ENCODE assay signal across 36 mouse cellular contexts in genomic region chr11:46021850-46022249, GRCm38 (mm10). TPM values are rescaled to one million over a fixed set of nuclear protein-coding genes. Genes with fewer than 3 reads are reported as not detected.
"Had no signal": no experiment of that assay in that cellular context is flagged by ENCODE, and none has a peak within 500 bp of the region (broad histone marks: within the 10 kb centered on the region; RNA-seq: fewer than 3 reads in every experiment).

No protein-coding gene starts in this region.

- H3K27me3 ChIP-seq: limb, embryonic 12.5 days; limb, embryonic 13.5 days; limb, embryonic 15.5 days; liver, embryonic 12.5 days; liver, embryonic 13.5 days; liver, embryonic 15.5 days; lung, embryonic 15.5 days; midbrain, embryonic 12.5 days; midbrain, embryonic 13.5 days; midbrain, embryonic 15.5 days had no signal

- H3K9ac ChIP-seq: limb, embryonic 12.5 days; limb, embryonic 13.5 days; limb, embryonic 15.5 days; liver, embryonic 12.5 days; liver, embryonic 13.5 days; liver, embryonic 14.5 days; liver, embryonic 15.5 days; liver, postnatal 0 days; lung, embryonic 14.5 days; lung, embryonic 15.5 days; midbrain, embryonic 12.5 days; midbrain, embryonic 13.5 days; midbrain, embryonic 15.5 days had no signal

- H3K27ac ChIP-seq: left cerebral cortex, adult 2 months; limb, embryonic 10.5 days; limb, embryonic 12.5 days; limb, embryonic 13.5 days; limb, embryonic 15.5 days; liver, embryonic 12.5 days; liver, embryonic 13.5 days; liver, embryonic 14.5 days; liver, embryonic 15.5 days; lung, embryonic 15.5 days; macrophage; midbrain, embryonic 10.5 days; midbrain, embryonic 12.5 days; midbrain, embryonic 13.5 days; midbrain, embryonic 15.5 days had no signal

- H3K36me3 ChIP-seq: limb, embryonic 10.5 days; limb, embryonic 12.5 days; limb, embryonic 13.5 days; limb, embryonic 15.5 days; liver, embryonic 12.5 days; liver, embryonic 13.5 days; liver, embryonic 15.5 days; lung, embryonic 15.5 days; midbrain, embryonic 10.5 days; midbrain, embryonic 12.5 days; midbrain, embryonic 13.5 days; midbrain, embryonic 15.5 days had no signal

- ATAC-seq: liver, embryonic 12.5 days; liver, postnatal 0 days; lung, postnatal 0 days; midbrain, embryonic 13.5 days; midbrain, embryonic 15.5 days; midbrain, embryonic 16.5 days had no signal

- H3K4me2 ChIP-seq: limb, embryonic 12.5 days; limb, embryonic 13.5 days; limb, embryonic 15.5 days; liver, embryonic 11.5 days; liver, embryonic 12.5 days; liver, embryonic 13.5 days; liver, embryonic 15.5 days; lung, embryonic 14.5 days; lung, embryonic 15.5 days; midbrain, embryonic 11.5 days; midbrain, embryonic 12.5 days; midbrain, embryonic 13.5 days; midbrain, embryonic 15.5 days had no signal

- DNase-seq: left cerebral cortex, postnatal 4 days; liver; liver, embryonic 13.5 days; liver, postnatal 0 days; lung, adult 18-20 months; lung, adult 2 months; lung, embryonic 14.5 days; lung, postnatal 10 days; lung, postnatal 14 days; lung, postnatal 36 days; lung, postnatal 4 days; midbrain, embryonic 14.5 days had no signal

- H3K4me3 ChIP-seq: left cerebral cortex, adult 2 months; limb, embryonic 10.5 days; limb, embryonic 12.5 days; limb, embryonic 13.5 days; limb, embryonic 15.5 days; liver, embryonic 12.5 days; liver, embryonic 13.5 days; liver, embryonic 15.5 days; lung, embryonic 15.5 days; megakaryocyte, embryonic 14.5 days; midbrain, embryonic 10.5 days; midbrain, embryonic 12.5 days; midbrain, embryonic 13.5 days; midbrain, embryonic 15.5 days had no signal

- H3K4me1 ChIP-seq: limb, embryonic 10.5 days; limb, embryonic 12.5 days; limb, embryonic 13.5 days; limb, embryonic 15.5 days; liver, embryonic 12.5 days; liver, embryonic 13.5 days; megakaryocyte, embryonic 14.5 days; midbrain, embryonic 12.5 days; midbrain, embryonic 15.5 days had no signal

- H3K9me3 ChIP-seq: limb, embryonic 10.5 days; limb, embryonic 12.5 days; limb, embryonic 13.5 days; limb, embryonic 15.5 days; liver, embryonic 12.5 days; liver, embryonic 13.5 days; liver, embryonic 15.5 days; lung, embryonic 15.5 days; midbrain, embryonic 10.5 days; midbrain, embryonic 12.5 days; midbrain, embryonic 13.5 days; midbrain, embryonic 15.5 days had no signal

RNA-seq across cellular contexts. Expression of gene Sox30, which starts 41.7 kb away (rescaled TPM):
- total RNA-seq: megakaryocyte progenitor cell, adult 5-6 weeks; megakaryocyte-erythroid progenitor cell, adult 5-6 weeks; monocyte, adult 5-6 weeks had no signal
- polyA plus RNA-seq: liver, adult 2 months; liver, embryonic 13.5 days; liver, embryonic 15.5 days; liver, embryonic 16.5 days; macrophage had no signal
